Mouse (Mus musculus) gastrocnemius, adult 8-10 months (tissue): ENCODE measurements at regions not wholly inside any gene's neighbourhood (a gene's known extent, or its start where the extent isn't known, plus 50 kb on each side); places are given as distances from the start of the nearest gene placed in this dataset.

Source experiments
- DNase-seq, 2 experiments: peaks; one replicate each; pipeline ENCODE4 v3.0.0; 2022; ENCODE audit warnings: low spot score in 2 of 2

DNA sequence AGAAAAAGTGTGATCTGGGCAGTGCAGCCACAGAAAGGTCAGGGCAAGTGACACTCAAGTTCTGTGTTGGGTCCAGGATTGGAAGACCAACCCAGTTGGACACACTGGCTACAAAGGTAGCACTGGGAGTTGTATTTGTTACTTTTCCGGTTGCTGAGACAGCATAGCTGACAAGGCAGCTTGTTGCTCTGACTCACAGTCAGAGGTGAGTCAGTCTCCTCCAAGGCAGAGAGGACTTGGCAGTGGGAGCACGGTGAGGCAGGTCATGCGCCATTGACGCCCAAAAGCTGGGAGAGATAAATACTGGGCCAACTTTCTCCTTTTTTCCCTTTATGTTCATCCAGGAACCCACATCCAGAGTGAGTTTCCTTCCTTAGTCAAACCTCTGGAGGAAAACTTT is 88.4 kb downstream of the Zfp706 start:
- DNase-seq = no peak

DNA sequence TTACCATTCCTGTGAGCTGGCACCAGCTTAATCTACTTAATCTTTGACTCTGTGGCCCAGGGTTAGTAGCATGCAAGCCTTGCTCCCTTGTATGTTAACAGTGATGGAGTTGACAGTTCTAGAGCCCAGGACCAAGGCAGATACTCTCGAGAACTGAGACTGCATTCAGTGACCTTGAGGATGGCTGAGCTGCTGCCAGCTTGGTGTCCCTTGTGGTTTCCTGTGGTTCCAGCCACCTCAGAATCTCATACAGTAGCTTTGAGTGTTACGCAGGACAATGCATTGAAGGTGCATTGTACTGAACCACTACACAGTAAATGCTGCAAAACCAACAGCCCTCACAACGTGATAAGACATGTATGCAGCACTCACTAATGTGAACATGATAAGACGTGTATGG is 90.6 kb downstream of the Zfp706 start:
- DNase-seq = no peak

DNA sequence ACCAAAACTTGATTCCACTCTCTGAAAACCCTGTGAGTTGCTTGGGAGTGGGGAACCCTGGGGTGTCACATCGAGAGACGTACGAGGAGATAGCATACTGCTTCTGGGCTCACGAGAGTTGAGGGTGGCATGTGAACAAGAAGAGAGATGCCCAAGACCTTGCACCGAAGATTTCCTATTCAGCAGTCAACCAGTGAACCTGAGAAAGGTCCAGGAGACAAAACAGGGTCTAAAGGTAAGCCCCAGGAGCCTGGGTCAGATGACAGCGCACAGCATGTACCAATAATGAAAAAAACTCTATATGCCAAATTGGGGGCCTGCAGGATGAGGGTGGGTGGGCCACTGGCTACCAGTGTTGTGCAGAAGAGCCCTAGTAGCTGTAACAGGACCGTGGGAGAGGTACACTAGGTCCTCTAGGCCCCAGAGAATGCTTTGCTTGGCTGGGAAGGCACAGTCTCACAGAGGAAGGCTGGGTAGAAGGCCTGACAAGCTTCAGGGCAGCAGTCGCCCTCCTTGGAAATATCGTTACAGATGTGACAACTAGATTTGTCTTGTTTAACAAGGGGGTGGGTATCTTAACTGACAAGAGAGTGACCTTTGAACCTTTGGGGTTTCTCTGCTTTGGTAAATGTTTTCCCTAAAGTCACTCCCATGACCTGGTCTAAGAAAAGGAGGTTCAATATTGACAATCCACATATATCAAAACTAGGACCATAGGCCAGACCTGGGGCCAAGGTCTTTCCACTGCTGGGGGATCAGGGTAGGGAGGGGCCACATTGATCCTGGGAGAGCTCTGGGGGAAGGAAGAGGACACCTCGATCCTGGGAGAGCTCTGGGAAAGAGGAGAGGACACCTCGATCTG is 93.1 kb downstream of the Zfp706 start:
- DNase-seq = no peak

DNA sequence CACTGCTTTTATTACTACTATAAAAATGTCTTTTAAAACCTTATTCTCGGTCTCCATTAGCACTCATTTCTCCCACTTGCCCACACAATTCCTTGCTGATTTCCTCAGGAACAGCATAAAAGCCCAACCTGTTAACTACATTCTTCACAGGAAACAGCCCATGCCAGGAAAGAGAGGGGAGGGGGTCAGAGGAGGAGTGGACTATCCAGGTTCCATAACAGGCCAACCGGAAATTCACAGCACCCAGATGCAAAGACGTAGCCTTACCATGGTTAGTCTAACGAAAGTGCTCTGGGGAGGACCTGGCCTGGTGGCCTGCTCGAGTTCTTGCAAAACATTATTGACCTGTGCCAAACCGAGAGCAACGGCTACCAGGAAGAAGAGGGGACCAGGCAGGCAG is 94.3 kb downstream of the Zfp706 start:
- no peak for DNase-seq

DNA sequence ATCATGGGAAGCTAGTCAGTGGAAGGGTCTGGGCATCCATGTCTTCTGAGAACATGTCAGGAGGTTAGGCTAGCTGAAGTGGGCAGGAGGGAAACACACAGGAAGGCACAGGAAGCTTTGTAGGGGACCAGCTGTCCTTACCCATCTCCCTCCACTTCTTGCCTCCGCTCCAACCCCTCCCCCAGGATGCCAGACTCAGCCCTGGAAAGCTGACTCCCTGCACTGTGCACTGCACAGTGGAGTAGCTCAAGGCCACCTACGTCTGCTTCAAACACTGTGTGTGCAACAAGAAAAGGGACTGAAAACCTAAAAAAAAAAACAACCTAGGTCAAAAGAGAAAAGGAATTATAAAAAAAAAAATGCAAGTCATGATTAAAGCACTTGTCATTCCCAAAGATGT is 97.3 kb downstream of the Zfp706 start:
- DNase-seq = no peak

DNA sequence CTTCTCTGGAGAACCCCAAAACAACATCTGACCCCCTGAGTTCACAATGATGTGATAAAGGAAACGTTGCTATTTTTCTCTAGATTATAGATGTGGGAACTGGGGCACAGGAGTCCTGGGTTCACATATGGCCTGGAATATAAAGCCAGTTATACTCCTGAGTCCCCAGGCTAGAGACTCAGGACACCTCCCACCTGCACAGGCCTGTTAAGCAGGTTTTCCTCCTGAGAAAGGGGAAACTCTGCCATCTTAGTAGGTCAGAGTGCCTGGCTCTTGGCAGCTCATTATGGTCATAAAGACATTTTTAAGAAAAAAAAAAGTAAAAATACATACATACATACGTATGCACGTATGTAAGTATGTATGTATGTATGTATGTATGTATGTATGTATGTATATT is 98.1 kb downstream of the Zfp706 start:
- no peak for DNase-seq

DNA sequence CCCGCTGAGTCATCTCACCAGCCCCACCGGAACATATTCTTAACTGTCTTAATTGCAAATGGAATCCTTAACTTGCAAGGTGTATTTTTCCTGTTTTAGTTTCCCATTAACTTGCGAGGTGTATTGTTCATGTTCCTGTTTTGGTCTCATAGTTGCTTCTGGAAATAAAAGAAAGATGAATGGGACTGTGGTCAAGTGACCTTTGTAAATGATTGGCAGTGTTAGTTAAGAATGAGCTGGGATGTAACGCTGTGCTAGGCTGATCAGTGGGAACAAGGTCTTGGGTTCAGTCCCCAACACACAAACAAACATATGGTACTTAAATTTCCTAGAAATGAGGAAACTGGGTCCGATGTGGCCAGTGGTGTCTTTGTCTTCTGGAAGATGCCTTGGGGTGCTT is 100.8 kb downstream of the Zfp706 start:
- DNase-seq = no peak

DNA sequence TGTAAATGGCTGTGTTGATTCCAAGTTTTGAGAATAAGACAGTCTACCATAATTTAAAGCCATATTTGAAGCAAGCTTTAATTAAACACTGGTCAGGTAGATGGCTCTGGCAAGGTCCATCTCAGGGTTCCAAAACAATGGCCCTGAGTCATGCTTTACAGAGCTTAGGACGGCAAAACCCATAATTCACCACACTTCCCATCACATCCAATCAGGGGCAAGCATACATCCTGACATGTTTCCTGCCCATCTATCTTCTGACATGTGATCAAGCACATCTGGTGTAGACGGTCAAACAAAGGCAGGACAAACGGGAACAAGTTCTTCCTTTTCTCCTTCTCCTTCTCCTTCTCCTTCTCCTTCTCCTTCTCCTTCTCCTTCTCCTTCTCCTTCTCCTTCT is 101.5 kb downstream of the Zfp706 start:
- DNase-seq = no peak

DNA sequence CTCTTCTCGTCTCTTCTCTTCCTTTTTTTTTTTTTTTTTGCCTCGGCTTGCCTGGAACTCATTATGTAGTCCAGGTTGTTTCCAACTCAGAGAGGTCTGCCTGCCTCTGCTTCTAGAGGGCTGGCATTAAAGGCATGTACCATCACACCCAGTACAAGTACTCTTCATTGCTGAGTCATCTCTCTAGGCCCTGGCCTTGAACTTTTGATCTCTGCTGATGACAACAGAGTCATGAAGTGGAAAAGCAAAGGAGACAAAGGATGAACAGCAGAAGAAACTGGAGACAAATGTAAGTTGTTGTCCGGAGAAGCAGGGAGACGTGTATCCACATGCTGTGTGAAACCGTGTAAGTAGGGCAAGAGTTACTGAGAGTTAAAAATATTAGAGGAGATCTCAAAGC is 103.7 kb downstream of the Zfp706 start:
- DNase-seq = no peak

DNA sequence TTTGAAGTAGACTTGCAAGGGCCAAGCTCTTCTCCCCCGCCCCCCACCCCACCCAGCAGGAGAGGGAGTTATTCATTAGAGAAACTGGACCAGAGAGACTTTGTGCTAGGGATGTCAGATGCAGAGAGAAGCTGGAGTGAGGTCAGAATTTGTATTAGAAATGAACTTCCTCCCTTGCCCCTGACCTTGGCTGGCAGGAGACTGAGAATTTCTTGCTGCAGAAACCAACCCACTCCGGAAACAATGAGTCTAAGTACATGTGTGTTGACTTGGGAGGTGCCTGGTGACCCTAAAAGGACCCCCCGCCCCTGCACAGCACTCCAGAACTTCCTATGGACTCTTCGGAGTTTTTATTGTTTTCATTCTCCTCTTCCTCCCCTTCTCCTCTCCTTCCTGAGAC is 104.3 kb downstream of the Zfp706 start:
- no peak for DNase-seq

DNA sequence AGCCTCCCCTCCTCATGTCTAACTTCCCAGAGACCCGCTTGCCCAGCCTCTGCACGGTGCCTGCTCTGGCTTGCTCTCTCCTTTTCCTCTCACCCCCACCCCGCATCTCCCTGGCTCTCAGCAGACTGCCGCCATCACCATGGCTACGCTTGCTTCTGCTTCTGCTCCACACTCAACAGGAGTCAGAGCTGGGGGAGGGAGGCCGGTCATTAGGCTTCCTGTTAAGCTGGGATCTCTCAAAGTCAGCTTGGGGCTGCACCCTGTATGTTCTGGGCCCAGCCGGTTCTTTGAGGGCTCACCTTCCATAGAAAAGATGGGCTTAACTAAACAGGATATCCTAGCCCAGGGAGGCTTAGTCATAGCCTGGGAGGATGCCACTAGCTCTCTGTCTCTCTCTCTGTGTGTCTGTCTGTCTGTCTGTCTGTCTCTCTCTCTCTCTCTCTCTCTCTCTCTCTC is 105.7 kb downstream of the Zfp706 start:
- no peak for DNase-seq

DNA sequence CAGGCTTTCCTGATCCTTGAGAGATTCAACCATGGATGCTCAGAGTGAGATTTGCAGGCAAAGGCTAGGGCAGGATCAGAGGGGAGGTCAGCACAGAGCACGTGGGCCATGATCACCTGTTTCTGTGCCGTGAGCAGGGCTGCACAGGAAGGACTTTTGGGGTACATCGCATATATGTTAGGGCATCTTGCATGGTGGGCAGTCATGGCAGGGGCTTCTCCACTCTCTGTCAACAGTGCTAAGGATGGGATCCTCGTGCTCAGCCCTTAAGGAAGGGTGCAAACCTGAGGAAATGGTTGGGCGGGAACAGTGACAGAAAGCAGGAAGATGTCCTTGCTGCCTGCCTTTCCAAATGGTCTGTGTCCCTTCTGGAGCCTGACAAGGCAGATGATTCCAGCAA is 106.2 kb downstream of the Zfp706 start:
- DNase-seq = no peak

DNA sequence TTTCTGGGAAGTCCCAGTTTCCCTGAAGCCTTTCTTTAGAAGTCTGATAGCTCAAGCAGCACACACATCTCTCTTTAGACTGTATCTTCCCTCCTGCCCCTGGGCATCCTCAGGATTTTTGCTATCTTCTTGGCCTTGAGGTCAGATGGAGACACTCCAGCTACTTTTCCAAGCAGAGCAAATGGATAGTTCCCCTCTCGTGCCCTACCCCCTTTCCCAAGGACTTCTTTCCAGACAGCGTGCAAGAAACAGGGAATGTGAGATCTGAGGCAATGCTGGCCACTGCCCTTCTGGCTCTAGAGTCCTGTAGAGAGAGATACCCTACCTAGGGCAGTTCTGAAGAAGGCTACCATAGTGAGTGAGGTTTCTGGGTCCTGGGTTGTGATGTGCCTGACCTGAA is 106.6 kb downstream of the Zfp706 start:
- no peak for DNase-seq

DNA sequence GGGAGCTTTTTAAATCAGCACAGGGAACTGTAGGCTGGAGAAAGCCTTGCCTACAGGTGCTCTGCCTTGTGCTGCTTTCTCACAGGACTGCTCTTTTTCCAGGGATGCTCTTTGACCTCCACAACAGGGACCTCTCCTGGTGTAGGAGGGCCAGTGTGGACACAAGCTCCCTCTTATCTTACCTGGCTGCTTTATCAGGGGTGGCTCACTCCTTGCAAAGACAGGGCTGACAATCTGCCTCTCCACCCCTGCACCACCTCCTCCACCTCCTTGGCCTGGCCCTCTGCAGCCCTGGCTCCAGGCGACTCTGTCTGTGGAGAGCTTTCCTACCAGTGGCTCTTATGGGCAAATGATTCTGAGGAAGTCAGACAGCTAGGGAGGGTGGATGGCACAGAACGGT is 107.7 kb downstream of the Zfp706 start:
- DNase-seq = no peak

DNA sequence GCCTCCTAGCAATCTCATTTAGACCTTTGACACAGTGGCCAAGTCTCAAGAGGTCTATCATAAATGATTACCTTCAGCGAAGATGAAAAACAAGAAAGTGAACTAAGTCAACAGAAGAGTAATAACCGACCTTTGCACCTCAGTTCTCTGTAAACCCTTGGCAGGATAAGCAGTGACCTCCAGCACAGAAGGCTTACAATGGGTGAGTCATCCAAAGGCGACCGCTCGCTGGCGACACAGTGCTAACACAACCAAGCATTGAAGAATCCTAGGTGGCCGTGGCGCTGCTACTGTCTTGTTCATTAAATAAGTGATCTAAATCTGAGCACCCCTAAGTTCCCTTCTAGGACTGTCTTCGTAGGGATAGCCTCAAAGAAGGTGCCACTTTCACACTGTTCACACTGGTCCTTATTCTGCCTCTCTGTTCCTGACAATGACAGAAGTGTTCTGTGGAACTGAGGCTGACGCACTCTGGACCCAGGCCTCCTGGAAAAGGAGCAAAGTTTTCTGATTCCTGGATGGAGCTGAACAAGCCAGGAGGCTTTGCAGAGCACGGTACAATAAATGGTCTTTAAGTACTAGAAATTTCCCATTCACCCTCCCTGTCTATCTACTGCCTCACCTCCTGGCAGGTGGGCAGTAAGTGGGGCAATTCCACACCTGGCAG is 108.6 kb downstream of the Zfp706 start:
- DNase-seq = no peak

DNA sequence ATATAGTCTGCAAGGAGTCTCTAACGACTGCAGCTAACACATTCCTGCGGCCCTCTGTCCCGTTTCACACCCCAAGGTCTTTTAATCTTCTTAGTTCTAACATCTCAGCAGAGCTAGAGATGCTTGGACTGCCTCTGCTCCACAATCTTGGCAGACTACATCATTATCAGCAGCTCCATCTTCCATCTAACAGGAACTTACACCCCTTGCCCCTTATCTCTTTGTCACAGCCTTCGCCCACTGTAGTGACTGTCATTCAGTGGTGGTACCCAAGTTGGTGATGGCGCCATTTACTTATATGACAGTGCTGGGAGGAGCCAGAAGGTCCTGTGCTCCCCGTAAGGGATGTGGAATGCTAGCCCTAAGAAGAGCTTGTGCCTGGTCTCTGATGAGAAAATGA is 109.2 kb downstream of the Zfp706 start:
- no peak for DNase-seq

DNA sequence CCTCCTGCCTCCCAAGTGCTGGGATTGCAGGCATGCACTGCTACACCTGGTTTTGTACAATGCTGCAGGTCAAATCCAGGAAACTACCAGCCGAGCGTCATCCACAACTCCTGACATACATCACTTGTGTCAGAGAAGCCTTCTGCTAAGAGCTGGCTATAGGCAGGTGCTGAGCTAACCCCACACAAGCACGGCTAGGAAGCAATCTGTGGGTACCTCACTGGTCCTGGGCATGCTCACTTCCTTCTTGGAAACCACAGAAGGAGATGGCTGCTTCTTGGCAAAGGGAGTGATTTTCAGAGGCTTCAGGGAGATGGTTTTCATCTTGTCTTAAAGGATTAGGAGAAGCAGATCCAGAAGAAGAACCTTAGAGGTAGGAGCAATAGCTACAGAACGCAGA is 111.3 kb downstream of the Zfp706 start:
- DNase-seq = no peak

DNA sequence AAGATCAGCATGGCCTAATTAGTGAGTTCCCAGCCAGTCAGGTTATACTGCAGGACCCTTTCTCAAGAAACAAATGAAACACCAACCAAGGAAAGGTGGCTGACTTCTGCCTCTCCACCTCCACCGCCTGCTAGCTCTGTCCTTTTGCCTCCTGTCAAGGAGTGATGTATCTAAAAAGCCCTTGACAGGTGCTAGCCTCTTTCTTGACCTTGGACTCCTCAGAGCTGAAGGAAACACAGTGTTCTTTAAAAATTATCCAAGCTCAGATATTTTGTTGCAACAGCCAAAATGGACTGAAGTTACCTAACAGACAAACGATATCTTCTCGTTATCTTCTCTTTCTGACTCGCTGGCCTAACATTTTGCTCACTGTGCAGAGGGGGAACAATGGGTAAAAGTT is 112.5 kb downstream of the Zfp706 start:
- DNase-seq = no peak

DNA sequence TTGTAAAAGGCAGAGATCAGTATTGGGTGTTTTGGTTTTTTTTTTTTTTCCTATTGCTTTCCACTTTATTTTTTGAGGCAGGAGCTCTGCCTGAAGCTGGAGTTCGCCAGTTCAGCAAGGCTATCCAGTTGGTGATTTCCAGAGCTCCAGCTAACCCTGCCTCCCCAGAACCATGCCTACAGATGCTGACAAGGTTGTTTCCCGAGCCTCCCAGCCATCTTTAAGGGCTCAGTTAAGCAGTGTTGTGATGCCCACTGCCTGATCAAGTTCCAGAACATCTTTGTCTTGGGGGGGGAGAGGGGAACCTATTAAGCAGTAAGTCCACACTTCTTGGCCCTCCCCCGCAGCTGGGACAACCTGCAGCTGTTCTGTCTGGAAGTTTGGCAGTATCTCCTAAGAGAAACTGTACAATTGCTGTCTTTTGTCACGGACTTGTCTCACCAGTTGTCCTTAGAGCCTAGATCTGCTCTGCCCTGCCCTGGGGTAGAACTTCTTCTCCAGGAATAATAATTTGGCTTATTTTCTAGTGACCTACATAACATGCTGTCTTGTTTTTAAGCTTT is 114.1 kb downstream of the Zfp706 start:
- DNase-seq = no peak

DNA sequence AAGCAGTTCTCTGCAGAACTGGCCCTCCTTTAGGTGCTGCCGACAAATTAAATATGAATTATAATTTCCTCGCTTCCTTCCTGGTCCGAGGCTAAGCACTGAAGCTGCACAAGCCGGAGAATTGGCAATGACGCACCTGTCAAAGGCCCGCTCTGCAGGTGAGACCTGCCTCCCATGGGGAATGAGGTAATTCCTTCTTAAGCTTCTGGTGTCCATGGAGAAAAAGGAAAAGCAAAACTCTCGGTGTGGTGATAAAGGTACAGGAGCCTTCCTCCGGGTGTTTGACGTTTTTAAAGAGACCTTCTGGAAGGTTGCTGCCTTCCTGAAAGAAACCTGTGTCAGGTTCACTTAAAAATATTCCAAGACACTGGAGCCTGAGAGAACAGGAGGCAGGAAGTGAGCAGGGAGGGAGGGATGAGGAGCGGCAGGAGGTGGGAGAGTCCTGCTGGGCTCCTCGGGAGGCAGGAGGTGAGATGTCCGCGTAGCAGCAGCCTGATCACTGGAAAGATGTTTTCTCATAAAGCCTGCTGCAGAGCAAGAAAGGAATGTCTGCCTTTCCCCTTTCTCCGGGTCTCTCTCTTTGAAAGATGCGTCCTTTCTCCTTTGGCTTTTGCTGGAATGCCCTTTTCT is 114.9 kb downstream of the Zfp706 start:
- no peak for DNase-seq

DNA sequence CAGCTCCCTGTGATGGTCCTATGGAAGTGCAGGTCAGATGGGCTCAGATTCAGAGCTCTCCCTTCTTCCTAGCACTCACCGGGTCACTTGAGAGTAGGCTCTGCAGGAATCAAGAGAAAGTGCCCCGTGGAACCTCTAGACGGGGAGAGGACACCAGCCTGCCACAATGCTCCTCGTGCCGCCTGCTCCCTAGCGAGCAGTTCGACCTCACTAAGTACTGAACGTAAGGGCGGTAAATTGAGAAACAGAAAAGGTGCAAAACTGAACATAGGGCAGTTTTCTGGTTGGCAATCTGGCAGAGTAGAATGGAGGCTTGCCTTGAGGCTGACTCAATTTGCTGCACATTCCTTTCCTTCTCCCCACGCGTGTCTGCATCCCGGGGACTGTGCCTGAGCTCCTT is 115.7 kb downstream of the Zfp706 start:
- DNase-seq = no peak

DNA sequence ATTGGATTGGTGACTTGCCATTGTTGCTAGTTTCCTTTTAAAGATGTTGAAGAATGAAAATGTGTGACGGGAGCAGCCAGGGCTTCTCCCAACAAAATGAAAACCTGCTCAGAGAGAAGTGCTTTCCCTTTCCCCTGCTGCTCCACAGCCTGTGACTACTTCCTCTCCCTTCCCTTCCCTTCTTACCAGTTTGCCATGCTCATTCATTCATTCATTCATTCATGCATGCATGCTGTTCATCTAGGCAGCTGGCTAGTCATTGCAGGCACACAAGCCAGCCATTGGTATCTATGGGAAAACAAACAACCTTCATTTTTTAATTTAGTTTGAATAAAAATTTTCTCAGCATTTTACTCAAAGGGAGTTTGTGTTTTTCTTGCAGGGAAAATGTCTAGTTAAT is 116.3 kb downstream of the Zfp706 start:
- no peak for DNase-seq
